Mouse (Mus musculus) adrenal gland, postnatal 36 days (tissue): ENCODE data around the gene Cap2. TPM values are rescaled to one million over a fixed set of nuclear protein-coding genes. Genes with fewer than 3 reads are reported as not detected.

Experiments used
- DNase-seq, 2 experiments: peaks; one replicate each; pipeline ENCODE4 v3.0.0; 2021; ENCODE audit warnings: mixed read lengths in 1 of 2
- total RNA-seq, 2 experiments: library from RNA; stranded (reverse); gene quantifications; 2 replicates each; pipeline ENCODE4 v1.2.3; 2021

Gene Cap2
- total RNA-seq, 2 experiments from 2014 or later, result 3.4 to 4.5 TPM

GRCm38 (mm10) chr13:46632796-46633195 is 131.1 kb downstream of the Cap2 start:
- no peak for DNase-seq

GRCm38 (mm10) chr13:46633320-46634132 is 131.9 kb downstream of the Cap2 start:
- DNase-seq, result no peak

DNA sequence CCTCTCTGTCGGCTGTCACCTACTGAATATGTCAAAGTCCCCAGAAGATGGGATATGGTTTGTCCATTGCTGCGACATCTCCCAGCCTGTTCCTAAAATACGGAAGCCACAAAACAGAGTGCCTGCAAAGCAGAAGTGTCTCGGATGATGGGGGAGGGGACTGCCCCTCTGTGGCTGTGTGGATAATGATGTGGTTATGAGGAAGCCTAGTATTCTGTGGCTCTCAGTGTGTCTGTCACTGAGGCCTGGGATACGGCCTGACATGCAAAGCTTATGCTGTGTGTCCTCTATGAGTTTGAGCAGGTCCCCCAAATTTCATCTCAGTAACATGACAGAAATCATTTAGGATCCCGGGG is 132.5 kb downstream of the Cap2 start:
- DNase-seq, result no peak

- DNase-seq, result no peak
Observed at GRCm38 (mm10) chr13:46640608-46641468, 139.2 kb downstream of the Cap2 start.

DNA sequence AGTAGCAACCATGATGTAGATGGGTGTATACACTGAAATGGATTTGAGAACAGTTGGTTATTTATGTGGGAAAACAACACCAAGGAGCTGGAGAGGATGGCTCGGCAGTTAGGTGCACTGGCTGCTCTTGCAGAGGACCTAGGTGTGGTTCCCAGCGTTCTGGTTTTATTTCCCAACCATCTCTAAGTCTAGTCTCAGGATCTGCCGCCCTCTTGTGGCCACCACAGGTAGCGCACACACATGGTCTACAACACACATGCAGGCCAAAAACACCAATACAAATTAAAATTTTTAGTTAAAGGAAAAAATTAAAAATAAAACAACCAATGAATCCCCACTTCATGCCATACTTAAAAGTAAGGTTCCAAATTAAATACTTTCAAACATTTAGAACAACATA is 140.7 kb downstream of the Cap2 start:
- DNase-seq, result no peak

- no peak for DNase-seq
Observed at GRCm38 (mm10) chr13:46644175-46644574, 142.5 kb downstream of the Cap2 start.

GRCm38 (mm10) chr13:46645476-46645875 is 143.8 kb downstream of the Cap2 start:
- no peak for DNase-seq

GRCm38 (mm10) chr13:46651853-46652252 is 150.2 kb downstream of the Cap2 start:
- no peak for DNase-seq

- no peak for DNase-seq
Observed at GRCm38 (mm10) chr13:46652671-46653070, 151.0 kb downstream of the Cap2 start.

DNA sequence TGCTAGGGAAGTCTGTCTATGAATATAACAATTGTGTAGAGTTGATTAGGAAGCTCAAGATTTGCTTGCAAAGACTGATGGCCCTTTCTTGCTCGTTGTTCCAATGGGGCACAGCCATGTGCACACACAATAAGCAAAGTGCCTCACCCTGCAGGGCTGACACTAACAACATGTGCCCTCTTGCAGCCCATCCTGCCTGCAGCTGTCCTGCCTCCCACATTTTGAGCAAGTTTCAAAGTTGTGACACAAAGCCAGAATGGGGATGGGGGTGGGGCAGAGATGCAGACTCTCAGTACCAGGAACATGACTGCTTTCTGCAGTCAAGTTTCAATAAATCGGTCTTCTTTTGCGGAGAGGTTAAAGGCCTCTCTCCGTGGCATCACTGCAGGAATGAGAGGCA is 152.0 kb downstream of the Cap2 start:
- no peak for DNase-seq

DNA sequence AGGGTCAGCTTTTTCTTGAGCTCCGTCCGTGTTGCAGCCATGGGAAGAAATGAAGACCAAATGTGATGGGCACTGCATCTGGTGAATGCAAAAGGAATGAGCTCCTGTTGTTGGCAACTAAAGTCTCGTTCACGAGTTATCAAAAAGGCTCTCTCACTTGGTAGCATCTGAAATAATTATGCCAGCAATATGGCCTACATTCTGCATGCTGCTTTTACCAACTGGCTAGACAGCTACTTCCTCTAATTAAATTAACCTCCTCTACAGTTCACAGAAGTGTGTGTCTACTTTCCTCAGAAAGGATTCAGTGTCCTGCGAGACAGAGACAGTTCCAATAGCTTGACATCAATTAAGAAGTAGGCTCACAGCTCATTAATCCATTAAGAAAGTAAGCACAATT is 152.9 kb downstream of the Cap2 start:
- no peak for DNase-seq

DNA sequence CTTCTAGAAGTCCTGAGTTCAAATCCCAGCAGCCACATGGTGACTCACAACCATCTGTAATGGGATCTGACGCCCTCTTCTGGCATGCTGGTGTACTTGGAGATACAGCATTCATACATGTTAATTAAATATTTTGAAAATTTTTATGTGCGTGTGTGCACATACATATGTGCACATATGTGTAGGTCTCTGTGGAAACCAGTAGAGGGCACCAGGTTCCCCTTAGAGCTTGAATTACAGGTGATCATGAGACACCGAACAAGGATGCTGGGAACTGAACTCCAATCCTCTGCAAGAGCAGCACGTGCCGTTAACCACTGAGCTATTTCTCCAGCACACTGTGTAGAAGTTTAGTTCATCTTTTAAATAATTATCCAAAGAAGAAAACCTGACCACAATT is 157.6 kb downstream of the Cap2 start:
- DNase-seq, result no peak

- peak in 1 of 2 experiments; percentile 37 for DNase-seq
Observed at GRCm38 (mm10) chr13:46663461-46663964, 161.9 kb downstream of the Cap2 start.

DNA sequence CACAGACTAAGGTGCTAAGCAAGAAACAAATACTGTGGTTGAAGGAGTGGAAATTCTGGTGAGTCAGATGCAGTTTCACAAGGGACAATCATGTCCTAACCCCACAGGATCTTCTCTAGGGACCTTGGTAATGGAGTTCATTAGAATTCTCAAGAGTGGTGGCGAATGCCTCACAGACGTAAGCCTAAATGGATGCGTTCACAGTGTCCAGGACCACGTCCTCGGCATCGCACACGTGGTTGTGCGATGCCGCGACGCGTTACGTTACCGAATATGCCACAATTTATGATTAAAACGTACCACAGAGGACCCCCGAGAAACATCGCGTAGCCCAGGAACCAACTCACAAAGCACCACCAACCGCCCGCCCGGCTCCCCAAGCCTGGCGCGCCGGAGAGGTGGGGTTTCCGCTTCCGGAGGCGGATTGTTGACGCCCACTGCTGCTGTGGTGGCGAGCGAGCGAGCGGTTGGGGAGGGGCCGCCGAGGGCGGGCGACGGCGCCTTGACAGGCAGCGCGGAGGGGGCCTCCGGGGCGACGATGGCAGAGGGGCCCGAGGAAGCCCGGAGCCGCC is 167.5 kb downstream of the Cap2 start, which contains the start of gene Fam8a1:
Gene Fam8a1, plus strand, starts transcription at position 475 of the 572 bp plus-strand sequence.
- DNase-seq, result peak; percentile 94

GRCm38 (mm10) chr13:46669620-46670271 is 168.1 kb downstream of the Cap2 start:
- DNase-seq, result peak; percentile 17 to 46

- no peak for DNase-seq
Observed at GRCm38 (mm10) chr13:46670514-46670913, 168.9 kb downstream of the Cap2 start.

DNA sequence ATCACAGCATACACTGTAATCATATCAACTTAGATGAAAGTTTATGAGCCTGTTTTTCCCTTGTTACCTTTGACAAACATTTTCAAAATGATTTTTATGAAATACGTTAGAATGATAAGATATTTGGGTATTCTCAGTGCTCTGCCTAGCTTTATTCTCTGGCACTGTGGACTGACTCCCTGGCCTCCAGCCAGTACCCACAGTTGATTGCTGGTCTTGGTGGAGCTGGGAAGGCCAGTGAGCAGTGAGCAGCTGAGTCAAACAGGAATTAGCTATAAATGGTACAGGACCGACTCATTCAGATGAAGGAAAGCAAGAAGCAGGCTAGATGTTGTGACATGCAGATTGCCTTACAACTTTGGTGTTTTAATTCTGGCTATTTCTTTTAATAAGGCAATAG is 173.0 kb downstream of the Cap2 start:
- peak; percentile 72 to 74 for DNase-seq

- DNase-seq, result no peak
Observed at GRCm38 (mm10) chr13:46677721-46678120, 176.1 kb downstream of the Cap2 start.

- no peak for DNase-seq
Observed at GRCm38 (mm10) chr13:46682921-46683320, 181.3 kb downstream of the Cap2 start.

DNA sequence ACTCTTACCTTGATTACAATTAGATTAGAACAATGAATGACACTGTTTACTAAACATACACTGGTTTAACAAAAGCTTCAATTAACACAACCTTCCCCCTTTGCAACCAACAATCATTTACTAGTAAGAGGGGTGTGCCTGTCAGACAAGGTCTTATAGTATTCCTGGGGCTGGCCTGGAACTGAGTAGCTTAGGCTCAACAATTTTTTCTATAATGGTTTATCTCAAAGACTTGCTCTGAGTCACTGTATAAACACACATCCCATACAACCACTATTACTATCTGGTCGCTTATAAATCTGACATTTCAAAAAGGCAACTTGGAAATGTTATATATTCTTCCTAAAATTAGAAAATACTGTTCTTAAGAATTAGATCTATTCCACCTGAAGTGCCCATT is 181.7 kb downstream of the Cap2 start:
- no peak for DNase-seq

GRCm38 (mm10) chr13:46690559-46691241 is 189.1 kb downstream of the Cap2 start:
- DNase-seq, result no peak
